Mouse (Mus musculus): Measurements from ENCODE around the gene Zfp189.

DNA sequence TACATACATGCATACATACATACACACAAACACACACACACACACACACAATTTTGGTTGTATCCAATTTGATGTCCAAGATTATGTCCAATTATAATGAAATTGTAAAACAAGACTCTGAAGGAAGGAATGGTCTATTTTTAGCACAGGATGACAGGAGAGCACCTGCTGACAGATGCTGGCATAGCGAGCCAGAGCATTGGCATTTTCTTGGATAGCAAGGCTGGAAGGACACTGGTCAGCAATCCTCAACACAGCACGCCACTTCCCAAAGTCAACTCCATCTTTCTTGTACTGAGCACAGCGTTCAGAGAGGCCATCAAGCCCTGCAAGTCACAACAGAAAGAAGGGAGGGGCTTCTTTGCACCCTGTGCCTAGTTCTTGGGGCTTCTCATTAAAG is 20.0 kb downstream of the Zfp189 start:
- TF ChIP-seq CTCF (IDR thresholded peaks at IDR 0.05; ENCODE audit: extremely low read depth, insufficient read length, insufficient replicate concordance, low read depth, low read length) (no peak), POLR2A (IDR thresholded peaks at IDR 0.05; ENCODE audit: low read depth, low read length) (no peak)
